Mouse (Mus musculus): ENCODE results near the gene Snx9. TPM values are rescaled to one million over a fixed set of nuclear protein-coding genes. Genes with fewer than 3 reads are reported as not detected.

The Snx9 gene
- polyA plus RNA-seq, 1 experiment = 24.7 TPM

DNA sequence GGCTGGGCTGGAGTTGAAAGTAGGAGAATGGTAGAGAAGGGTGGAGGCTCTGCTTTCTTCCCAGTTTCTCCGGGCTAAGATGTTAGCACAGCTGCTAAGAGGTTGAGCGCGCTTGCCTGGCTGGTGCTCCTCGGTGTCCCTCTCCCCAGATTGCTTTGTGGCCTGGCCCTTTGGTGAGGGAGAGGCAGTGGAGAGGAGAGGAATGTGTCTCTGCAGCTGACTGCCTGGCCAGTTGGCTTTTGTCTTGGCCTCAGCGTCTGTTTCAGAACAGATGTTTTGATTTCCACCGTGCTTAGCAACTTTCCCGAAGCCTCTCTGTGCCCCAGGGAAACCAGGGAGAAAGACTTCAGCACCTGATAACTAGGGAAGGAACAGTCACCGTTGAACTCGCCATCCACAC, 118.7 kb downstream of the Snx9 start:
- H3K36me3 ChIP-seq (ENCODE audit: control insufficient read depth, insufficient read depth) = no peaks in the 10 kb centered on the region
- no peak overlapping the region for H3ac ChIP-seq (ENCODE audit: control insufficient read depth, insufficient read length)
- TF ChIP-seq E2F4 (IDR thresholded peaks at IDR 0.05; ENCODE audit: insufficient read depth) = no peak
- TF ChIP-seq SRF (IDR thresholded peaks at IDR 0.05; ENCODE audit: control insufficient read depth, insufficient read length, low read depth) = no peak
- peak; percentile 67 for TF ChIP-seq TCF12 (IDR thresholded peaks at IDR 0.05; ENCODE audit: insufficient read depth, poor library complexity, severe bottlenecking)
- TF ChIP-seq POLR2AphosphoS2 (IDR thresholded peaks at IDR 0.05; ENCODE audit: insufficient read length, low read depth) = no peak
- no peak for TF ChIP-seq CEBPB (IDR thresholded peaks at IDR 0.05; ENCODE audit: insufficient read depth, poor library complexity, severe bottlenecking)
- peak; percentile 73 to 96 (median 88) for TF ChIP-seq MYOG (IDR thresholded peaks at IDR 0.05; ENCODE audit: control insufficient read depth in 1 of 3, insufficient read depth in 1 of 3, insufficient read length in 2 of 3, low read depth in 2 of 3)
- peak; percentile 56 for TF ChIP-seq TCF3 (IDR thresholded peaks at IDR 0.05; ENCODE audit: insufficient read length, low read depth)
- TF ChIP-seq MAX (IDR thresholded peaks at IDR 0.05; ENCODE audit: low read depth) = no peak
- peak; percentile 61 to 84 (median 80) for TF ChIP-seq MYOD1 (IDR thresholded peaks at IDR 0.05; ENCODE audit: control insufficient read depth in 1 of 3, insufficient read length in 2 of 3, low read depth in 2 of 3)
- TF ChIP-seq REST (IDR thresholded peaks at IDR 0.05; ENCODE audit: insufficient read depth, insufficient read length) = no peak
- TF ChIP-seq POLR2A (IDR thresholded peaks at IDR 0.05; ENCODE audit: insufficient read length, low read depth) = no peak
- peak overlapping the region; percentile 51 for H3K4me2 ChIP-seq (ENCODE audit: low read depth)
- no peak overlapping the region for H3K4me3 ChIP-seq
- peaks cover 84% of the 10 kb centered on the region for H3K79me2 ChIP-seq (ENCODE audit: control insufficient read depth, insufficient read depth)
- no peaks in the 10 kb centered on the region for H3K27me3 ChIP-seq (ENCODE audit: control insufficient read depth, insufficient read depth, insufficient read length)

GRCm38 (mm10) chr17:5963766-5964165, 122.6 kb downstream of the Snx9 start:
- Histone ChIP-seq H3K27me3 (ENCODE audit: control insufficient read depth, insufficient read depth, insufficient read length) (no peaks in the 10 kb centered on the region), H3K36me3 (ENCODE audit: control insufficient read depth, insufficient read depth) (no peaks in the 10 kb centered on the region), H3K4me3 (no peak overlapping the region), H3K79me2 (ENCODE audit: control insufficient read depth, insufficient read depth) (peaks cover 78% of the 10 kb centered on the region), H3K4me2 (ENCODE audit: low read depth) (no peak overlapping the region), H3ac (ENCODE audit: control insufficient read depth, insufficient read length) (no peak overlapping the region)
- TF ChIP-seq CEBPB (IDR thresholded peaks at IDR 0.05; ENCODE audit: insufficient read depth, poor library complexity, severe bottlenecking) = no peak
- no peak for TF ChIP-seq TCF12 (IDR thresholded peaks at IDR 0.05; ENCODE audit: insufficient read depth, poor library complexity, severe bottlenecking)
- no peak for TF ChIP-seq TCF3 (IDR thresholded peaks at IDR 0.05; ENCODE audit: insufficient read length, low read depth)
- no peak for TF ChIP-seq SRF (IDR thresholded peaks at IDR 0.05; ENCODE audit: control insufficient read depth, insufficient read length, low read depth)
- no peak for TF ChIP-seq USF1 (IDR thresholded peaks at IDR 0.05; ENCODE audit: low read depth)
- no peak for TF ChIP-seq MAX (IDR thresholded peaks at IDR 0.05; ENCODE audit: low read depth)
- no peak for TF ChIP-seq MYOD1 (IDR thresholded peaks at IDR 0.05; ENCODE audit: control insufficient read depth in 1 of 3, insufficient read length in 2 of 3, low read depth in 2 of 3)
- TF ChIP-seq POLR2A (IDR thresholded peaks at IDR 0.05; ENCODE audit: insufficient read length, low read depth) = no peak
- no peak for TF ChIP-seq REST (IDR thresholded peaks at IDR 0.05; ENCODE audit: insufficient read depth, insufficient read length)
- TF ChIP-seq E2F4 (IDR thresholded peaks at IDR 0.05; ENCODE audit: insufficient read depth) = no peak
- no peak for TF ChIP-seq MYOG (IDR thresholded peaks at IDR 0.05; ENCODE audit: control insufficient read depth in 1 of 3, insufficient read depth in 1 of 3, insufficient read length in 2 of 3, low read depth in 2 of 3)
- no peak for TF ChIP-seq POLR2AphosphoS2 (IDR thresholded peaks at IDR 0.05; ENCODE audit: insufficient read length, low read depth)

DNA sequence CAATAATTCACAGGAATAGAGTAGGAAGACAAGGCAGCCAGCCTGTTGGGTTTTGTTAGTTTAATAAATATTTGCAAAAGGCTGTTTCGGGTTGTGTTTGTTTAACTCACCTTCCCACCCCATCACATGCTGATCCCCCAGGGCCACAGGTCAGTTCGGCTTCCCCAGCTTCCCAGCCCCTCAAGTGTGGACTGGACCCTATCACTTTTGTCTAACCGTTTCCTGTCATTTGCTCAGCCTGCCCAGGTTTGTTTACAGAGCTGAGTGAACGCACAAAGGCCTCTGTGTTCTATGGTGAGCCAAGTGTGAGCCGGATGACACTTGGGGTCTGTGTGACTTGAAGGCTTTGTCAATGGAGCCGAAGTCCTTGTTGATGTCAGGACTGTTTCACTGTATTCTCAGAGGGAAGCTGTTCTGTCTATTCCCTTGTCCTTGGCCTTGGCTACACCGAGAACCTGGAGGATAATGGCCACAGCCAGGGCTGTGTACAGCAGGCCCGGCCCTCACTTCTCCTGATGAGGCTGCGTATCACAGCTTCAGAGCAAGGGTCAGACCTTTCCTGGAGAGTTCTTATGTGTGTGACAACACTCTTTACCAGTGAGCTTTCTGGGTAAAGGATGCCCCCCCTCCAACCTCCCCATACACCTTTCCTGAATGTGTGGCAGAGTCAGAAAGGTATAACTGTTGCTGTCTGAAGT, 124.1 kb downstream of the Snx9 start:
- Histone ChIP-seq H3K4me2 (ENCODE audit: low read depth) (no peak overlapping the region), H3K79me2 (ENCODE audit: control insufficient read depth, insufficient read depth) (peaks cover 82% of the 10 kb centered on the region), H3K36me3 (ENCODE audit: control insufficient read depth, insufficient read depth) (no peaks in the 10 kb centered on the region), H3K4me3 (no peak overlapping the region), H3K27me3 (ENCODE audit: control insufficient read depth, insufficient read depth, insufficient read length) (no peaks in the 10 kb centered on the region), H3ac (ENCODE audit: control insufficient read depth, insufficient read length) (no peak overlapping the region)
- no peak for TF ChIP-seq POLR2AphosphoS2 (IDR thresholded peaks at IDR 0.05; ENCODE audit: insufficient read length, low read depth)

DNA sequence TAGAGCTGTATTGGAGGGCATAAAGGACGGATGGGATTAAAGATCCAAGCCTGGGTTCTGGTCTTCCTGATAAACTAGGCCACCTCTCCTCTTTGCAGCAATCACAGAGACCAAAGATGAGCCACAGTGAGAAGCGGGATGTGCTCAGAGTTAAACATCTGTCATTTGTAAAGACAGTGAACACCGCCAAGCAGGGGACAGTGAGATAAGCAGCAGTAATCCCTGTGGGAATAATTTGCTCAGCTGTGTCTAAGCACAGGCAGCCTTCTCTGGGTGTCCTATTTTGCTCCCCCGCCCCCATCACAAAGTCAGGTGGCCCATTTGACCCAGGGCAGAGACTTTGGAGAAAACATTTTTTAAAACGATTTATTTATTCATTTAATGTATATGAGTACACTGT, 125.6 kb downstream of the Snx9 start:
- H3K27me3 ChIP-seq (ENCODE audit: control insufficient read depth, insufficient read depth, insufficient read length) = no peaks in the 10 kb centered on the region
- H3ac ChIP-seq (ENCODE audit: control insufficient read depth, insufficient read length) = no peak overlapping the region
- no peak overlapping the region for H3K4me3 ChIP-seq
- no peak overlapping the region for H3K4me2 ChIP-seq (ENCODE audit: low read depth)
- no peaks in the 10 kb centered on the region for H3K36me3 ChIP-seq (ENCODE audit: control insufficient read depth, insufficient read depth)
- H3K79me2 ChIP-seq (ENCODE audit: control insufficient read depth, insufficient read depth) = peaks cover 70% of the 10 kb centered on the region
- TF ChIP-seq POLR2AphosphoS2 (IDR thresholded peaks at IDR 0.05; ENCODE audit: insufficient read length, low read depth) (no peak), MYOD1 (IDR thresholded peaks at IDR 0.05; ENCODE audit: control insufficient read depth in 1 of 3, insufficient read length in 2 of 3, low read depth in 2 of 3) (no peak), SRF (IDR thresholded peaks at IDR 0.05; ENCODE audit: control insufficient read depth, insufficient read length, low read depth) (no peak), MAX (IDR thresholded peaks at IDR 0.05; ENCODE audit: low read depth) (no peak), USF1 (IDR thresholded peaks at IDR 0.05; ENCODE audit: low read depth) (no peak), POLR2A (IDR thresholded peaks at IDR 0.05; ENCODE audit: insufficient read length, low read depth) (no peak), TCF12 (IDR thresholded peaks at IDR 0.05; ENCODE audit: insufficient read depth, poor library complexity, severe bottlenecking) (no peak)

DNA sequence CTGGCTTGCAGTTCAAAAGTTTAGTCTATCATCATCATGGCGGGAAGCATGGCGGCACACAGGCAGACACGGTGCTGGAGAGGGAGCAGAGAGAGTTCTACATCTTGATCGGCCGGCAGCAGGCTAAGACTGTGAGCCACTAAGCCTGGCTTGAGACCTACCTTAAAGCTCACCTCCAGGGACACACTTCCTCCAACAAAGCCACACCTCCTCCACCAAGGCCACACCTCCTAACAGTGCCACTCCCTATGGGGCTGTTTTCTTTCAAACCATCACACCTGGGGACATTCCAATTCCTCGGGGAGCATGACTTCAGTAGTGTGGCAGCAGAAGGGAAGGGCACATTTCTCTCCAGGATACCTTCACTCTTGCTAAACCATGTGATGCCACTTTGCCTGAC, 127.4 kb downstream of the Snx9 start:
- Histone ChIP-seq H3K27me3 (ENCODE audit: control insufficient read depth, insufficient read depth, insufficient read length) (no peaks in the 10 kb centered on the region), H3K79me2 (ENCODE audit: control insufficient read depth, insufficient read depth) (peaks cover 64% of the 10 kb centered on the region), H3ac (ENCODE audit: control insufficient read depth, insufficient read length) (no peak overlapping the region), H3K4me2 (ENCODE audit: low read depth) (no peak overlapping the region), H3K36me3 (ENCODE audit: control insufficient read depth, insufficient read depth) (no peaks in the 10 kb centered on the region), H3K4me3 (no peak overlapping the region)
- TF ChIP-seq MAX (IDR thresholded peaks at IDR 0.05; ENCODE audit: low read depth) (no peak), TCF3 (IDR thresholded peaks at IDR 0.05; ENCODE audit: insufficient read length, low read depth) (no peak), MYOG (IDR thresholded peaks at IDR 0.05; ENCODE audit: control insufficient read depth in 1 of 3, insufficient read depth in 1 of 3, insufficient read length in 2 of 3, low read depth in 2 of 3) (no peak), POLR2AphosphoS2 (IDR thresholded peaks at IDR 0.05; ENCODE audit: insufficient read length, low read depth) (no peak), REST (IDR thresholded peaks at IDR 0.05; ENCODE audit: insufficient read depth, insufficient read length) (no peak), MYOD1 (IDR thresholded peaks at IDR 0.05; ENCODE audit: control insufficient read depth in 1 of 3, insufficient read length in 2 of 3, low read depth in 2 of 3) (no peak), USF1 (IDR thresholded peaks at IDR 0.05; ENCODE audit: low read depth) (no peak), SRF (IDR thresholded peaks at IDR 0.05; ENCODE audit: control insufficient read depth, insufficient read length, low read depth) (no peak), CEBPB (IDR thresholded peaks at IDR 0.05; ENCODE audit: insufficient read depth, poor library complexity, severe bottlenecking) (no peak), E2F4 (IDR thresholded peaks at IDR 0.05; ENCODE audit: insufficient read depth) (no peak), TCF12 (IDR thresholded peaks at IDR 0.05; ENCODE audit: insufficient read depth, poor library complexity, severe bottlenecking) (no peak), POLR2A (IDR thresholded peaks at IDR 0.05; ENCODE audit: insufficient read length, low read depth) (no peak)

Data from myocyte (in vitro differentiated cells).